Mouse (Mus musculus): ENCODE measurements at regions not wholly inside any gene's neighbourhood (a gene's known extent, or its start where the extent isn't known, plus 50 kb on each side); places are given as distances from the start of the nearest gene placed in this dataset.

DNA sequence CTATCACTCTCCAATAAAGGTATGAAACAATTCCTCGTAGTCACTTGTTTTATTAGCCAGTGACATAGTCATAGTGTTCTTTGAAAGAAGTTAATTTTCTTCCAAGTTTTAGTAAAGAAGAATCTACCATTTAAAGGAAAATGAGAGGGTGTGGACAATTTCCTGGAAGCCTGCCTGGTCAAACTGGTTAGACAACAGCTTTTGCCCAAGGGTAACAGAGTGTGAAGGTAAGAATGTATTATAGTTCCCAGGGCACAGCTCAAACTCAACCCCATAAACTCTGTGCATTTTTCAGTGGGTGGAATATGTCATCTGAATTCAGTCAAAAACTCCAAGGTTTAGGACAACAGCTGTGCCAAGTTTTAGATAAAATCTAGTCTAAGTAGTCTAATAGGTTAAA, 240.1 kb upstream of the Atp2b1 start:
- no peak overlapping the region for H3K27ac ChIP-seq (ENCODE audit: insufficient read depth, low read length)
- WGBS, result 94% methylated on average over 1 of the region's 1 CpGs
- H3K4me1 ChIP-seq (ENCODE audit: control insufficient read depth, insufficient read depth, low read length), result no peaks in the 10 kb centered on the region
- H3K4me3 ChIP-seq (replicated peaks; ENCODE audit: insufficient read depth, low read depth, low read length), result no peak overlapping the region
- H3K27me3 ChIP-seq (ENCODE audit: control insufficient read depth, insufficient read depth, low read length), result no peaks in the 10 kb centered on the region
- DNase-seq, result no peak
- TF ChIP-seq POLR2A (IDR thresholded peaks at IDR 0.05; ENCODE audit: borderline replicate concordance, insufficient read depth, low read length), result no peak
- no peak for TF ChIP-seq CTCF (IDR thresholded peaks at IDR 0.05; ENCODE audit: borderline replicate concordance, insufficient read depth, low read depth, low read length)

DNA sequence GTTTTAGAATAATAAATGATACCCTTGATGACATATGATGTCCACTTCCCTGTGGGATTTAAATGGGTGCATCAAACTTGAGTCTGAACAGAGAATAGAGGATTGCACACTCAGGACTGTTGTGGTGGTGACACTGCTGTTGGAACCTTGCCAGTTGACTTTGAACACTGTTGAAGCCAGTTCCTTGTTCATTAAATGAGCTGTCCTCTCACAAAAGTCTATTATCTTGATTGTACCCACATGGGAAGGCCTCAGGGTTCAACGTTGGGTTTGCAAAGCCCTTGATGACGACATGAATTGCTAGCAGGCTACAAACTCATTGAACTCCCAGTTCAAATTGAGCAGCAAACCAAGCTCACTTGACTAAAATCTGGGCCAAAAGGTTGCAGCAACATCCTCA, 237.3 kb upstream of the Atp2b1 start:
- no peak for TF ChIP-seq POLR2A (IDR thresholded peaks at IDR 0.05; ENCODE audit: borderline replicate concordance, insufficient read depth, low read length)
- no peak for TF ChIP-seq CTCF (IDR thresholded peaks at IDR 0.05; ENCODE audit: borderline replicate concordance, insufficient read depth, low read depth, low read length)
- no peak overlapping the region for H3K4me3 ChIP-seq (replicated peaks; ENCODE audit: insufficient read depth, low read depth, low read length)
- no peaks in the 10 kb centered on the region for H3K4me1 ChIP-seq (ENCODE audit: control insufficient read depth, insufficient read depth, low read length)
- no peaks in the 10 kb centered on the region for H3K27me3 ChIP-seq (ENCODE audit: control insufficient read depth, insufficient read depth, low read length)
- no peak overlapping the region for H3K27ac ChIP-seq (ENCODE audit: insufficient read depth, low read length)
- no peak for DNase-seq
- WGBS, result 69% methylated on average over 2 of the region's 2 CpGs

DNA sequence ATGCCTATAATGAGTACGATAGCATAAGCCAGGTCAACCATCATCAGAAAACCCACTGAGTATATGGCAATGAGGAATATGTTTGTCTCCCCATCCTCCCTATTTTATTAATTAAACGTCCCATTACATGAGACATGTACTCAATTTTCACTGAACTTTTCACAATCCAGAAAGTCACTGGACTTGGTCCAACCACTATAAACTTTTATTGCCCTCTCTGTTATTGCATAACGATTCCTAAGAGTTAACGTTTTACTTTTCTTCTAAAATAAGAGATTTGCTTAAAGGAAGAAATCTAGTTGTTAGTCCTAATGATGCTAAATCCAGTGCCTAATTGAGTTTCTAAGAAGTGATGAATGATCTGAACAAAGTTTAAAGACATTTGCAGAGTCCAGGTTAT, 236.0 kb upstream of the Atp2b1 start:
- Histone ChIP-seq H3K27ac (ENCODE audit: insufficient read depth, low read length) (no peak overlapping the region), H3K27me3 (ENCODE audit: control insufficient read depth, insufficient read depth, low read length) (no peaks in the 10 kb centered on the region), H3K4me1 (ENCODE audit: control insufficient read depth, insufficient read depth, low read length) (no peaks in the 10 kb centered on the region), H3K4me3 (replicated peaks; ENCODE audit: insufficient read depth, low read depth, low read length) (no peak overlapping the region)
- DNase-seq, result no peak
- no peak for TF ChIP-seq CTCF (IDR thresholded peaks at IDR 0.05; ENCODE audit: borderline replicate concordance, insufficient read depth, low read depth, low read length)
- no peak for TF ChIP-seq POLR2A (IDR thresholded peaks at IDR 0.05; ENCODE audit: borderline replicate concordance, insufficient read depth, low read length)
- WGBS, result 92% methylated on average over 4 of the region's 4 CpGs

DNA sequence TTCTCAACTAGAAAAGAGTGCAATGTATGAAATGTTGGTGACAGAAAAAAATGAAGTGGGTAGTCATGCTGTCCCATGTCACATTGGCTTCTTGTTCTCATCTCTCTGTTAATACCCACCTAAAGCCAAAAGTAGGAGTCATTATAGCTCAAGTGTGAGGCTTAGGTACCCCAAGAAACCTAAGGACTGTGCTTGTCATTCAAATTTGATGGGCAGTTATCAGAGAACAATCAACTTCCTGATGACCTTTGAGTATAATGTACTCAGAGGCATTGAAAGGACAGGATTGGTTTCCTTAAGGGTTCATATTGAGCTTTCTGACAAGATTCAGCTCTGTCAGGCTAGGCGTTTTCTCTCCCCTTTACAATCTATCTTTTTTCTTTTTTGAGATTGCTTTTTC, 231.8 kb upstream of the Atp2b1 start:
- Histone ChIP-seq H3K27me3 (ENCODE audit: control insufficient read depth, insufficient read depth, low read length) (no peaks in the 10 kb centered on the region), H3K4me3 (replicated peaks; ENCODE audit: insufficient read depth, low read depth, low read length) (no peak overlapping the region), H3K4me1 (ENCODE audit: control insufficient read depth, insufficient read depth, low read length) (no peaks in the 10 kb centered on the region), H3K27ac (ENCODE audit: insufficient read depth, low read length) (no peak overlapping the region)
- DNase-seq, result no peak
- TF ChIP-seq CTCF (IDR thresholded peaks at IDR 0.05; ENCODE audit: borderline replicate concordance, insufficient read depth, low read depth, low read length), result no peak
- no peak for TF ChIP-seq POLR2A (IDR thresholded peaks at IDR 0.05; ENCODE audit: borderline replicate concordance, insufficient read depth, low read length)
- 95% methylated on average over 1 of the region's 1 CpGs for WGBS

DNA sequence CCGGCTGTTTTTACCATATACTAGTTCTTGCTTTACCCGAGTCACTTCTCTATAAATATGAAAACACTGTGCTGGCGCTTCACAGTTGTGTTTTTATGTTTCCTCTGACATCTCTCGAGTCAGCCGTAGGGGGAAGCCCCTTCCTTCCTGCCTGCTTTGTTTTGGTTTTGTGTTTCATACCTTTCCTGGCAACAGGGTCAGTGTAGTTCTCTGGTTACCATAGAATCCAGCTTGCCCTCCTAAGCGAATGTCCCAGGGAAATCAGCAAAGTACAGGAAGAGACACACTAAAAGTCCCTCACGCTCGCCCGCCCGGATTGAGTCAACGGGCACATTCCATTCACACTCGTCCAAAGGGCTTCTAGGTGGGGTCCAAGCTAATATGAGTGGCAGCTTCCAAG, 230.0 kb upstream of the Atp2b1 start:
- no peak for TF ChIP-seq POLR2A (IDR thresholded peaks at IDR 0.05; ENCODE audit: borderline replicate concordance, insufficient read depth, low read length)
- TF ChIP-seq CTCF (IDR thresholded peaks at IDR 0.05; ENCODE audit: borderline replicate concordance, insufficient read depth, low read depth, low read length), result no peak
- 77% methylated on average over 12 of the region's 12 CpGs for WGBS

DNA sequence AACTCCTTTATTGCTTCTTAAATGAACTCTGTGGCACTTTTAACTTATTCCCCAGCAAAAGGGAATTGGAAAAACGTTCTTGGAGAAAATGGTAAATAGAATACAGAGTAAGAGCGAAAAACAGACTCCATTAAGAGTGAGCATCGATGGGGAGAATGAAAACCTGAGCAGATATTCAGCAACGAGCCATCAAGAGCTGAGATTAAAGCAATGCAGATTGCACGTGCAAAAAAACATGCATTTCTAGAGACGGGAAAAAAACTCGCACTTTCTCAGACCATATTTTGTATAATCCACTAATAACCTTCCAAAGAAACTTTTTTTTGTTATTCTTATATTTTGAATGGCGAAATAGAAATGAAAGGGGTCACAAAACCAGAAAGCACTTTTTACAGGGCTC, 229.5 kb upstream of the Atp2b1 start:
- no peaks in the 10 kb centered on the region for H3K27me3 ChIP-seq (ENCODE audit: control insufficient read depth, insufficient read depth, low read length)
- H3K27ac ChIP-seq (ENCODE audit: insufficient read depth, low read length), result no peak overlapping the region
- no peaks in the 10 kb centered on the region for H3K4me1 ChIP-seq (ENCODE audit: control insufficient read depth, insufficient read depth, low read length)
- WGBS, result 86% methylated on average over 8 of the region's 8 CpGs
- no peak overlapping the region for H3K4me3 ChIP-seq (replicated peaks; ENCODE audit: insufficient read depth, low read depth, low read length)
- DNase-seq, result no peak
- TF ChIP-seq CTCF (IDR thresholded peaks at IDR 0.05; ENCODE audit: borderline replicate concordance, insufficient read depth, low read depth, low read length), result no peak

More for the DNA sequence above, 230.0 kb upstream of the Atp2b1 start:
- no peaks in the 10 kb centered on the region for H3K27me3 ChIP-seq (ENCODE audit: control insufficient read depth, insufficient read depth, low read length)
- H3K27ac ChIP-seq (ENCODE audit: insufficient read depth, low read length), result no peak overlapping the region
- H3K4me1 ChIP-seq (ENCODE audit: control insufficient read depth, insufficient read depth, low read length), result no peaks in the 10 kb centered on the region
- DNase-seq, result no peak
- H3K4me3 ChIP-seq (replicated peaks; ENCODE audit: insufficient read depth, low read depth, low read length), result no peak overlapping the region

DNA sequence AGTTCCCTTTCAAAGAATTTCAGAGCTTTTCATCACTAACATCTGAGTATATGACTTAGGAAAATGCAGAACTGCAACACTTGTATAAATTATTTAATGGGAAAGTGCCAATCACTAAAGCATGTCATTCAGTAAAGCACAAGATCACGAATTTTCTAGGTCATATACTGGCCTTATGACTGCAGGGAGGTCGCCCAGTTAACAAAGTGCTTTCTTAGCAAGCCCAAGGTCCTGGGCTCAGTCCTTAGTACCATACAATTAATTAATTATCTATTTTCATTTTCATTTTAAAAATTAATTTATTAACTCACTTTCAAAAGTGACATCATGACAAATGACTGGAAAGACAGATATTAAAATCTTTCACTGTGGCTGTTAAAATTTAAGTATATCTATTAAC, 228.5 kb upstream of the Atp2b1 start:
- Histone ChIP-seq H3K27me3 (ENCODE audit: control insufficient read depth, insufficient read depth, low read length) (no peaks in the 10 kb centered on the region), H3K27ac (ENCODE audit: insufficient read depth, low read length) (no peak overlapping the region), H3K4me1 (ENCODE audit: control insufficient read depth, insufficient read depth, low read length) (no peaks in the 10 kb centered on the region), H3K4me3 (replicated peaks; ENCODE audit: insufficient read depth, low read depth, low read length) (no peak overlapping the region)
- 92% methylated on average over 2 of the region's 2 CpGs for WGBS
- DNase-seq, result no peak
- no peak for TF ChIP-seq CTCF (IDR thresholded peaks at IDR 0.05; ENCODE audit: borderline replicate concordance, insufficient read depth, low read depth, low read length)
- no peak for TF ChIP-seq POLR2A (IDR thresholded peaks at IDR 0.05; ENCODE audit: borderline replicate concordance, insufficient read depth, low read length)

DNA sequence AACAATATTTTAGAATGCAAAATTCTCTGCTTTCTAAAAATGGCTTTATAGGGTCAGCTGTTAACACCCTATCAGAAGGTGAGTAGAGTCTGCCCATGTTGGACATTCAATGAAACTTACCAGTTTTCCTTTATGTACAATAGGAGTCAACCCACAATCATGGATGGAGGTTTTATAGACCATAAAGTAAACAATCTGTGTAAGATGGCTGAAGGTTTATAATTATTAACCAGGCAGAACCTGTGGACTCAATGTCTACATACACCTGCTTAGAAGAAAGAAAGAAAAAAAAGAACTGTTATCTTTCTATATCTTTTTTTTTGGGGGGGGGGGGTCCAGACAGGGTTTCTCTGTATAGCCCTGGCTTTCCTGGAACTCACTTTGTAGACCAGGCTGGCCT, 227.8 kb upstream of the Atp2b1 start:
- H3K27ac ChIP-seq (ENCODE audit: insufficient read depth, low read length), result no peak overlapping the region
- no peaks in the 10 kb centered on the region for H3K27me3 ChIP-seq (ENCODE audit: control insufficient read depth, insufficient read depth, low read length)
- H3K4me1 ChIP-seq (ENCODE audit: control insufficient read depth, insufficient read depth, low read length), result no peaks in the 10 kb centered on the region
- TF ChIP-seq POLR2A (IDR thresholded peaks at IDR 0.05; ENCODE audit: borderline replicate concordance, insufficient read depth, low read length), result no peak
- TF ChIP-seq CTCF (IDR thresholded peaks at IDR 0.05; ENCODE audit: borderline replicate concordance, insufficient read depth, low read depth, low read length), result no peak
- no peak overlapping the region for H3K4me3 ChIP-seq (replicated peaks; ENCODE audit: insufficient read depth, low read depth, low read length)
- no peak for DNase-seq

DNA sequence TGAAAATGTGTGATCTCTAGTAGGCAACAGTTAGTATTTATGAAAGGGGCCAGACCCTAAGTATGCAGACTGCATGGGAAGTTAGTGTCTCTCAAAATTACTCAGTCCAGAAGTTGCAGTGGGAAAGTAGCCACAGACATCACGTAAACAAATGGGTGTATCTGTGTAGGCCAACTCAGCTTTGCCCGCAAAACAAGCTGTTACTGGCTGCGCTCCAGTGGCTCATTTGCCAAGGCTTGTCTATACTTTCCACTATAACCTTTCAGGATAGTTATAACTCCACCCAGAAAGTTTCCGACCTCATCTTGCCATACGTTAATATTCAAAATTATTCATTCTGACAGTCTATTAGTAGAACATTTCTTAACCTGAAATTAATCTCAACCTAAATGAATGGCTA, 222.4 kb upstream of the Atp2b1 start:
- 43% methylated on average over 5 of the region's 5 CpGs for WGBS
- no peaks in the 10 kb centered on the region for H3K4me1 ChIP-seq (ENCODE audit: control insufficient read depth, insufficient read depth, low read length)
- TF ChIP-seq POLR2A (IDR thresholded peaks at IDR 0.05; ENCODE audit: borderline replicate concordance, insufficient read depth, low read length) (no peak), CTCF (IDR thresholded peaks at IDR 0.05; ENCODE audit: borderline replicate concordance, insufficient read depth, low read depth, low read length) (no peak)
- no peaks in the 10 kb centered on the region for H3K27me3 ChIP-seq (ENCODE audit: control insufficient read depth, insufficient read depth, low read length)
- H3K27ac ChIP-seq (ENCODE audit: insufficient read depth, low read length), result no peak overlapping the region
- peak in 1 of 2 experiments; percentile 35 for DNase-seq
- H3K4me3 ChIP-seq (replicated peaks; ENCODE audit: insufficient read depth, low read depth, low read length), result no peak overlapping the region

All from cerebellum, adult 2 months (tissue).